Mouse (Mus musculus) hindbrain, embryonic 11.5 days (tissue): ENCODE measurements around the gene Vmn2r3. TPM values are rescaled to one million over a fixed set of nuclear protein-coding genes. Genes with fewer than 3 reads are reported as not detected.
"Not testable (repeated sequence)": the region's sequence is repeated elsewhere in the genome, so short reads cannot be mapped to it uniquely, and the experiment has no call there.

Source experiments
- ATAC-seq: fragments of 200-750 bp; cut with Nextera tagmentation; 2 replicates; pipeline ENCODE4 v1.8.0; 2017; ENCODE audit warnings: mild to moderate bottlenecking, moderate TSS enrichment, moderate library complexity; ENCODE audit not compliant: low FRiP score
- DNase-seq: peaks from one replicate; pipeline ENCODE4 v3.0.0-alpha.2; 2015; ENCODE audit warnings: low spot score
- H3K27ac ChIP-seq: fragments of 300-500 bp; sonication (generic); 2 replicates; pipeline ENCODE4 v1.5.1; 2014; ENCODE audit warnings: mild to moderate bottlenecking, low read depth, low read length
- H3K27me3 ChIP-seq: fragments of 300-500 bp; sonication (generic); 2 replicates; pipeline ENCODE4 v1.6.1; 2014; ENCODE audit warnings: mild to moderate bottlenecking, low read length, moderate library complexity, mixed read lengths; ENCODE audit not compliant: control insufficient read depth, insufficient read depth
- H3K36me3 ChIP-seq: fragments of 300-500 bp; sonication (generic); 2 replicates; pipeline ENCODE4 v1.6.1; 2014; ENCODE audit warnings: mild to moderate bottlenecking, low read length, moderate library complexity, mixed read lengths; ENCODE audit not compliant: control insufficient read depth, insufficient read depth
- H3K4me1 ChIP-seq: fragments of 300-500 bp; sonication (generic); replicated peaks from 2 replicates; pipeline ENCODE4 v1.6.1; 2014; ENCODE audit warnings: low read length, mixed read lengths; ENCODE audit not compliant: control insufficient read depth, insufficient read depth
- H3K4me2 ChIP-seq: fragments of 300-500 bp; sonication (generic); replicated peaks from 2 replicates; pipeline ENCODE4 v1.6.1; 2014; ENCODE audit warnings: mild to moderate bottlenecking, low read depth, low read length
- H3K4me3 ChIP-seq: fragments of 300-500 bp; sonication (generic); 2 replicates; pipeline ENCODE4 v1.5.1; 2014; ENCODE audit warnings: low read depth, low read length
- H3K9ac ChIP-seq: fragments of 300-500 bp; sonication (generic); 2 replicates; pipeline ENCODE4 v1.6.1; 2014; ENCODE audit warnings: low read depth, low read length
- H3K9me3 ChIP-seq: fragments of 300-500 bp; sonication (generic); 2 replicates; pipeline ENCODE4 v1.6.1; 2016; ENCODE audit warnings: low read length; ENCODE audit not compliant: control insufficient read depth
- WGBS: fragments of 180-500 bp; shearing (Covaris S2); extraction: QIAGEN DNeasy Blood & Tissue Kit; methylation state at CpG from one replicate; pipeline ENCODE4 v1.1.7; 2014; 5-methylcytosine and 5-hydroxymethylcytosine counted together
- polyA plus RNA-seq: library from polyadenylated mRNA; unstranded; fragments of >200 nt; fragmentation: Nextera tagmentation; extraction: Ambion mirVana; gene quantifications from 2 replicates; pipeline ENCODE4 v1.2.1, GENCODE M21; 2014

The Vmn2r3 gene
- polyA plus RNA-seq, 1 experiment from 2014 or later, result not detected

DNA sequence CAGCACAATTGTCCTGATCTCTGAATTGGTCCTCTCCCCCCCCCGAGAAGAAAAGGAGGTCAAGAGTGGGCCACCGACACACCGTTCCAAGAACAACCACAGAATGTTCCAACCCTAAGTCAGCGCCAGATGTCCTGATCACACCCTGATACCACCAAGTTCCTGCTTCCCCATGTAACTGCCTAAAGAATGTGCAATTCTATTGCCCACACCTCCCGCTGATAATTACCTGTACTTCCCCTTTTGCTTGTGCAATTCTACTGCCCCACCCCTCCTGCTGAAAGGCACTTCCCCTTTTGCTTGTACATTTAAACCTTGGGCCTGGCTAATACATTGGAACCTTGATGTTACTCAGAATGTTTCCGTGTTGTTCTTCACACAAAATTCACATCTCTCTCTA is 54.0 kb downstream of the Vmn2r3 start:
- not testable (repeated sequence) for H3K4me2 ChIP-seq, H3K4me1 ChIP-seq, H3K27me3 ChIP-seq, H3K9me3 ChIP-seq, H3K36me3 ChIP-seq, H3K4me3 ChIP-seq, DNase-seq, H3K27ac ChIP-seq, ATAC-seq, H3K9ac ChIP-seq
- WGBS, result 95% methylated on average over 6 of the region's 6 CpGs

GRCm38 (mm10) chr3:64233655-64234054 is 55.9 kb downstream of the Vmn2r3 start:
- H3K27me3 ChIP-seq, DNase-seq, H3K4me3 ChIP-seq, H3K4me2 ChIP-seq, H3K9me3 ChIP-seq, ATAC-seq, H3K4me1 ChIP-seq, H3K27ac ChIP-seq, H3K36me3 ChIP-seq, H3K9ac ChIP-seq: not testable (repeated sequence)
- WGBS, result 86% methylated on average over 8 of the region's 12 CpGs

GRCm38 (mm10) chr3:64227243-64227642 is 62.3 kb downstream of the Vmn2r3 start:
- Histone ChIP-seq H3K27me3 (no peaks in the 10 kb centered on the region), H3K4me2 (no peak overlapping the region), H3K4me1 (no peaks in the 10 kb centered on the region), H3K4me3 (no peak overlapping the region), H3K36me3 (no peaks in the 10 kb centered on the region), H3K9ac (no peak overlapping the region), H3K9me3 (no peaks in the 10 kb centered on the region), H3K27ac (no peak overlapping the region)
- DNase-seq, result peak; percentile 3
- no peak for ATAC-seq
- 50% methylated on average over 2 of the region's 2 CpGs for WGBS

Other genes with a start within 250 kb of the Vmn2r3 start
- 0.03 and 0.14 TPM in 2 replicates for gene Vmn2r1, start 208.2 kb downstream of the Vmn2r3 start, polyA plus RNA-seq
- gene Vmn2r2, start 147.8 kb downstream of the Vmn2r3 start, polyA plus RNA-seq, result 0.05 TPM in 1 of 2 replicates, not detected in the other
- gene Vmn2r4, start 125.7 kb upstream of the Vmn2r3 start, polyA plus RNA-seq, result not detected in 2 replicates
- gene Vmn2r5, start 220.1 kb upstream of the Vmn2r3 start, polyA plus RNA-seq, result not detected in 2 replicates